Mouse (Mus musculus) megakaryocyte, embryonic 14.5 days (primary cell): Measurements from ENCODE around the gene Aunip.

Source experiments
- FLI1 ChIP-seq: IDR thresholded peaks from 2 replicates; pipeline ENCODE4 v1.6.1; 2012; ENCODE audit warnings: low read length, inconsistent platforms, mixed read lengths
- GATA1 ChIP-seq: IDR thresholded peaks from 3 replicates; pipeline ENCODE4 v1.6.1; 2012; ENCODE audit warnings: mixed read lengths, low read length, inconsistent platforms, borderline replicate concordance

- TF ChIP-seq FLI1, result no peak
- TF ChIP-seq GATA1, result no peak
Observed at GRCm38 (mm10) chr4:134488211-134488610, 22.6 kb upstream of the Aunip start.
